Mouse (Mus musculus) liver, embryonic 11.5 days (tissue): ENCODE data around the gene Stam. TPM values are rescaled to one million over a fixed set of nuclear protein-coding genes. Genes with fewer than 3 reads are reported as not detected.

Experiments used
- ATAC-seq: fragments of 200-750 bp; cut with Nextera tagmentation; replicated peaks from 2 replicates; pipeline ENCODE4 v1.8.0; 2017; ENCODE audit warnings: moderate number of reproducible peaks, mild to moderate bottlenecking, moderate TSS enrichment, moderate library complexity; ENCODE audit not compliant: low FRiP score
- DNase-seq: peaks from one replicate; pipeline ENCODE4 v3.0.0-alpha.2; 2017; ENCODE audit warnings: low spot score
- H3K27ac ChIP-seq: fragments of 300-500 bp; sonication (generic); 2 replicates; pipeline ENCODE4 v1.5.1; 2014; ENCODE audit warnings: mild to moderate bottlenecking, low read depth, low read length, control low read depth
- H3K27me3 ChIP-seq: fragments of 300-500 bp; sonication (generic); replicated peaks from 2 replicates; pipeline ENCODE4 v1.6.1; 2014; ENCODE audit warnings: low read length, mixed read lengths; ENCODE audit not compliant: control insufficient read depth, insufficient read depth
- H3K36me3 ChIP-seq: fragments of 300-500 bp; sonication (generic); 2 replicates; pipeline ENCODE4 v1.6.1; 2014; ENCODE audit warnings: mild to moderate bottlenecking, low read length, moderate library complexity, mixed read lengths; ENCODE audit not compliant: control insufficient read depth, insufficient read depth
- H3K4me1 ChIP-seq: fragments of 300-500 bp; sonication (generic); replicated peaks from 2 replicates; pipeline ENCODE4 v1.6.1; 2014; ENCODE audit warnings: low read length, mixed read lengths; ENCODE audit not compliant: control insufficient read depth, insufficient read depth
- H3K4me2 ChIP-seq: fragments of 300-500 bp; sonication (generic); 2 replicates; pipeline ENCODE4 v1.6.1; 2014; ENCODE audit warnings: mild to moderate bottlenecking, control low read depth, moderate library complexity
- H3K4me3 ChIP-seq: fragments of 300-500 bp; sonication (generic); 2 replicates; pipeline ENCODE4 v1.5.1; 2014; ENCODE audit warnings: low read depth, low read length, control low read depth
- H3K9ac ChIP-seq: fragments of 300-500 bp; sonication (generic); 2 replicates; pipeline ENCODE4 v1.6.1; 2014; ENCODE audit warnings: low read depth, low read length, control low read depth
- H3K9me3 ChIP-seq: fragments of 300-500 bp; sonication (generic); 2 replicates; pipeline ENCODE4 v1.6.1; 2016; ENCODE audit warnings: low read length, inconsistent platforms, mixed read lengths; ENCODE audit not compliant: control insufficient read depth
- WGBS: fragments of 180-500 bp; shearing (Covaris S2); extraction: QIAGEN DNeasy Blood & Tissue Kit; methylation state at CpG from one replicate; pipeline ENCODE4 v1.1.7; 2014; 5-methylcytosine and 5-hydroxymethylcytosine counted together
- polyA plus RNA-seq: library from polyadenylated mRNA; unstranded; fragments of >200 nt; fragmentation: Nextera tagmentation; extraction: Ambion mirVana; gene quantifications from 2 replicates; pipeline ENCODE4 v1.2.1, GENCODE M21; 2014

Stam gene
- polyA plus RNA-seq, 1 experiment from 2014 or later, result 55.1 TPM

DNA sequence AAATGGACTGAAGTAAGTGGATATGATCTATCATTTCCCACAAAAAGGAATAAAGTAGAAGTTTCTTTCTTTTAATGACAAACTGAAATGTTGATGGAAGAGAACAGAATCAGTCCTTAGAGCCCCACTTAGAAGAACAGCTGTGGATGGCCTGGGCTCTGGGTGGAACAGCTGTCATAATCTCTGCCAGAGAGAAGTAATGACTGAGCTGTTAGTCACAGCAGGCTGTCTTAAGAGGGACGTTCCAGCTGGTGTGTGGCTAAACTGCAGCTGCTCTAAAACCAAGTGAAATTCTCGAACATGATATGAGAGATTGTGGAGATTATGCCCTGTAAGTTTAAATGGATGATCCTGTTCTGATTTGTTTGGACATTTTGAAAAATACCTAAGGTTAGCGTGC is 63.0 kb downstream of the Stam start:
- Histone ChIP-seq H3K27me3 (no peaks in the 10 kb centered on the region), H3K9ac (no peak overlapping the region), H3K4me1 (no peaks in the 10 kb centered on the region), H3K36me3 (peaks cover 11% of the 10 kb centered on the region; the same call in 1 of the 2 replicates), H3K9me3 (no peaks in the 10 kb centered on the region), H3K4me3 (no peak overlapping the region), H3K27ac (no peak overlapping the region), H3K4me2 (no peak overlapping the region)
- ATAC-seq (no peak), DNase-seq (no peak)
- 76% methylated on average over 3 of the region's 3 CpGs for WGBS

DNA sequence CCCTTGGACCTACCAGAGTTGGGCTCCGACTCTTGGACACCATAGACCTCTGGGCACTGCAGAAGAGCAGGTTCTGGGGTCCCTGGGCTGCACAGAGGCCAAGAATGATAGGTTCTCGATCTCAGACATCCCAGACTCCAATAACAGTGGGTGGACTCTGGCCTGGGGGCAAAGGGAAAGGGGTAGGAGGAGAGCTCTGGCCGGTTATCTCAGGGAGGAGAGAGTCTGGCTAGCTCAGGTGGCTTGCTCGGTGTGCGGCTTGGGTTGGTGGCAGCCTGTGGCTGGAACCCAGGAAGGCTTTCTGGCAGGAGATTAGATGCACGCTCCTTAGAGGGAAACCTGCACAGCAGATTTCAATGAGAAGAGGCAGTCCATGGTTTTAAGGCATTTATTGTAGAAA is 65.7 kb downstream of the Stam start:
- 0 out of 2 replicates have a peak, but pooled peaks have one; percentile 20 for ATAC-seq
- H3K9ac ChIP-seq, result no peak overlapping the region
- no peak overlapping the region for H3K4me2 ChIP-seq
- H3K27ac ChIP-seq, result no peak overlapping the region
- DNase-seq, result no peak
- no peaks in the 10 kb centered on the region for H3K9me3 ChIP-seq
- peaks cover 20% of the 10 kb centered on the region; the same call in 1 of the 2 replicates for H3K36me3 ChIP-seq
- no peaks in the 10 kb centered on the region for H3K27me3 ChIP-seq
- no peak overlapping the region for H3K4me3 ChIP-seq
- H3K4me1 ChIP-seq, result no peaks in the 10 kb centered on the region
- WGBS, result 84% methylated on average over 6 of the region's 6 CpGs

DNA sequence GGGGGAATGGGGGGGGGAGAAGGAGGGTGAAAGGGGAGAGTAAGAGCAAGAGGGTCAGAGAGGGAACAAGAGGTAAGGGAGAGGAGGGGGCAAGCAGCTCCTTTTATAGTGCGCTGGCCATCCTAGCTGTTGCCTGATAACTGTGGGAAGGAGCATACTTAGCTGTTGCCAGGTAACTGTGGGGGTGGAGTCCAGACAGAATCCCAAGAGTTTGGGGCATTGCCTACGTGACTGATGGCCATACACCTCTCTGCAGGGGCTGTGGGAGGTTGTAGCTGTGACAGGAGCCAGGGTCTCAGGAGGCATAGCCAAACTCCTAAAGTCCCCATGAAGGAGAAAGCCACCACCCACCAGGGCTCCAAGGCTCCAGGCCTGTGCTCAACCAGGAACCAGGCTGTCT is 66.1 kb downstream of the Stam start:
- H3K27me3 ChIP-seq, result no peaks in the 10 kb centered on the region
- H3K36me3 ChIP-seq, result peaks cover 23% of the 10 kb centered on the region; the same call in 1 of the 2 replicates
- no peak overlapping the region for H3K4me3 ChIP-seq

DNA sequence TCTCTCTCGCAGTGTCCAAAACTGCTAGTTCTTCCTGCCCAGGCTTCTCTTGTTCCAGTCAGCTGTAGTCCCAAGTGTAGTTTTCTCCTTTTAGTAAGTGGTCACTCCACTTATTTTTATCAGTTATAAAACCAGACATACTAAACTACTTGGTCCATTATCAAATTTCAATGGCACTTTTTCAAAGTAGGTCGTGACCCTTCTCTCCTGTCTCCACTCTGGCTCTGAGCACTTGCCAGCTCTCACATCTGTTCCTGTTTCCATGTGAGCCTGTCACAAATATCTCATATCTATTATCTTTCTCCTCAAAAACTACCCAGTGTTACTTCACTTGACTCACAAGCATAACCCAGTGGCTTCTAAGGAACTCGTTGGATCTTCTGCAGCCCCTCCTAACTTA is 71.4 kb downstream of the Stam start:
- Histone ChIP-seq H3K27me3 (no peaks in the 10 kb centered on the region), H3K4me1 (no peaks in the 10 kb centered on the region), H3K27ac (no peak overlapping the region), H3K4me2 (no peak overlapping the region), H3K36me3 (peaks cover 18% of the 10 kb centered on the region; the same call in 1 of the 2 replicates), H3K9ac (no peak overlapping the region), H3K9me3 (no peaks in the 10 kb centered on the region), H3K4me3 (no peak overlapping the region)
- DNase-seq (no peak), ATAC-seq (no peak)
- 81% methylated on average over 3 of the region's 3 CpGs for WGBS

More for the DNA sequence above, 66.1 kb downstream of the Stam start:
- Histone ChIP-seq H3K27ac (no peak overlapping the region), H3K9ac (no peak overlapping the region), H3K4me2 (no peak overlapping the region), H3K4me1 (no peaks in the 10 kb centered on the region), H3K9me3 (no peaks in the 10 kb centered on the region)
- WGBS, result 80% methylated on average over 2 of the region's 2 CpGs
- no peak for ATAC-seq
- DNase-seq, result no peak

DNA sequence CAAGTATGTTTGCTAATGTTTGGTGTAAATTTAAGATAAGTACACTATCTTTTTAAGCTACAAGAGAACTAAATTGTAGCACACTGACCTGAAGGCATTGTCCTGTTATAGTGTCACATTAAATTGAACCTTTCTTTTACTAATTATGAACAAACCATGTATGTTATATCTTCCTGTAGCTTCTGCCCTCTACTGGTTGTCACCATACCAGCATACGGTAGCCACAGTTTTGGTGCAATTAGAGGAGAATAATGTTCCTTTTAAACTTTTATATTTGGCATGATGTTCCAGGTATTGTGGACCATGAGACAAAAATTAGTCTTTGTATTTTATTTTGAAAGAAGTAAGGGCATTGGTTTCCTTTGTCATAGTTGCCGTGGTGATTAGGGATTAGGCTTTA is 73.0 kb downstream of the Stam start:
- ATAC-seq, result no peak
- Histone ChIP-seq H3K4me1 (no peaks in the 10 kb centered on the region), H3K27me3 (no peaks in the 10 kb centered on the region), H3K36me3 (peaks cover 14% of the 10 kb centered on the region; the same call in 1 of the 2 replicates), H3K9me3 (no peaks in the 10 kb centered on the region), H3K4me3 (no peak overlapping the region), H3K27ac (no peak overlapping the region), H3K9ac (no peak overlapping the region), H3K4me2 (no peak overlapping the region)
- DNase-seq, result no peak
- 87% methylated on average over 2 of the region's 2 CpGs for WGBS

DNA sequence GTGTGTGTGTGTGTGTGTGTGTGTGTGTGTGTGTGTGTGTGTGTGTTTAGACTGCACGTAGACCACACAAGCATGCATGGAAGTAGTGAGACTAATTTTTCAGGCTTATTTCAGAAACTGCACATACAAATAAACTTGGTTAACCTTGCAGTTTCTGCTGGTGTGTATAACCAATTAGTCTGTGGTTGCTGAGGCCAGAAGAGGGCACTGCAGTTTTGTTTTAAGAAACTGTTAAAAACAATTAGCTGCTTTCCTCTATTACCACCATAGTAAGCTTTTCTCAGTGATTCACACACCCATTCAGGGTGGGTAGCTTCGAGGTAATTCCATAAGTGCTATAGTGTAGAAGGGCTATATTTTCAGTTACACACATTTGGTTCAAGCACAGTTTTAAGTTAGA is 76.9 kb downstream of the Stam start:
- Histone ChIP-seq H3K27ac (no peak overlapping the region), H3K9me3 (no peaks in the 10 kb centered on the region), H3K27me3 (no peaks in the 10 kb centered on the region), H3K4me3 (no peak overlapping the region), H3K4me2 (no peak overlapping the region), H3K4me1 (no peaks in the 10 kb centered on the region), H3K9ac (no peak overlapping the region), H3K36me3 (peaks cover 2% of the 10 kb centered on the region; the same call in 1 of the 2 replicates)
- DNase-seq, result no peak
- ATAC-seq, result no peak
- 88% methylated on average over 2 of the region's 2 CpGs for WGBS

DNA sequence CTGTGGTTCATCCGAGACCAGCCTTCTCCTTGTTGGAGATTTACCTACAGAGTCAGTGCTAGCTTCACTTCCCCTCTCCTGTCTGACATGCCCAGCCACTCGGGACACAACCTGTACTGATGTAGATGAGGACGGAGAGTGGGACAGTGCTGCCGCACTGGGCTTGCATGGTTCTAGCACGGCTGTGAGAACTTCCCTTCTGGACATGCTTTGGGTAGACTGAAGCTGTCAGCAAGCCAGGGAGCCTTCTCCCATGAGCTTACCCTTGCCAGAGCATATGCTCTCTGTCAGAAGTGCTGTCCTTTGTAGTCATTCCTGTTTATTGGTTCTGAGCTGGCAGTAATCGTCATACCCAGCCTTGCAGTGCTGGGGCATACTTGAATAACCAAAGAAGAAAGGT is 78.0 kb downstream of the Stam start:
- Histone ChIP-seq H3K9me3 (no peaks in the 10 kb centered on the region), H3K4me1 (no peaks in the 10 kb centered on the region), H3K27me3 (no peaks in the 10 kb centered on the region), H3K36me3 (no peaks in the 10 kb centered on the region; the same call in 1 of the 2 replicates), H3K27ac (no peak overlapping the region), H3K4me2 (no peak overlapping the region), H3K9ac (no peak overlapping the region), H3K4me3 (no peak overlapping the region)
- DNase-seq, result no peak
- no peak for ATAC-seq
- WGBS, result 88% methylated on average over 6 of the region's 6 CpGs

DNA sequence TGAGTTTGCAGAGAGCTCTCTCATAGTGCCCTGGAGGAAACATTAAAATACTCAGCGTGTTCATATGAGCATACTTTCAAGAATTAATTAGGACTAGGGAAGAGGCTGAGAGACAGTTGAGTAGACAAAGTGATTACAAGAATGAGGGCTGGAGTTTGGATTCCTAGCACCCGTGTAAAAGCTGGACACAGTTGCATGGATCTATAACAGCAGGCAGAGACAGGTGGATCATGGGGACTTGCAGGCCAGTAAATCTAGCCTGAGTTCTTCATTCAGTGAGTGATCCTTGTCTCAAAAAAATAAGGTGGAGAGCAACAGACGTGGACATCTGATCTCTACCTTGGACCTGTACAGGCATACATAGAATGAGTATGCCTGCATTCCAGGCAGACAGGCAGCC is 85.1 kb downstream of the Stam start:
- Histone ChIP-seq H3K9ac (no peak overlapping the region), H3K27me3 (no peaks in the 10 kb centered on the region), H3K27ac (no peak overlapping the region), H3K4me2 (no peak overlapping the region), H3K9me3 (no peaks in the 10 kb centered on the region), H3K36me3 (no peaks in the 10 kb centered on the region), H3K4me3 (no peak overlapping the region), H3K4me1 (no peaks in the 10 kb centered on the region)
- WGBS, result 84% methylated on average over 3 of the region's 3 CpGs
- no peak for DNase-seq
- ATAC-seq, result no peak

DNA sequence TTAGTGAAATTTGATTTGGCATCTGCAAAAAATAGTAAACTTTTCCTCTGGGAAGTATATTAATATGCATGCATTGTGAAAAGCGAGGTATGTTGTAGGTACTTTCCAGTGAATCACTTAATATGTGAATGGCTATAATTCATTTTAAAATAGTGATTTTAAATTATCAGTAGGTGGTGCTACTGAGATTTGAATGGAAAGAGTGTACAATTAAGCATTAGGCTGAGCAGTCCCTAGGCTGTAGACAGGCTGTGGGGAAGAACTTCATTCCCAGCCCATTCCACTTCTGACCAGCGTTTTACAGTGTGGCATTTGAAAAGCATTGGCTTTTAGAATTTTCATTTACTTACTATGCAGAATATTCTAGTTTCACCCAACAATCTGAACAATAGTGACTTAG is 85.9 kb downstream of the Stam start:
- H3K9ac ChIP-seq, result no peak overlapping the region
- H3K4me3 ChIP-seq, result no peak overlapping the region
- no peak overlapping the region for H3K4me2 ChIP-seq
- no peaks in the 10 kb centered on the region for H3K36me3 ChIP-seq
- H3K27ac ChIP-seq, result no peak overlapping the region
- H3K9me3 ChIP-seq, result no peaks in the 10 kb centered on the region
- ATAC-seq, result no peak; the same call in 1 of the 2 replicates
- 77% methylated on average over 2 of the region's 2 CpGs for WGBS
- no peaks in the 10 kb centered on the region; the same call in 1 of the 2 replicates for H3K4me1 ChIP-seq
- no peaks in the 10 kb centered on the region for H3K27me3 ChIP-seq
- no peak for DNase-seq
